Mouse (Mus musculus) left cerebral cortex, postnatal 10 days (tissue): ENCODE data around the gene Hoxa13. TPM values are rescaled to one million over a fixed set of nuclear protein-coding genes. Genes with fewer than 3 reads are reported as not detected.
A peak's percentile ranks its signal among the peaks of the same experiment; 100 is the strongest.

Experiments
- DNase-seq, 2 experiments: peaks; one replicate each; pipeline ENCODE4 v3.0.0; 2021 to 2022; ENCODE audit warnings: low spot score in 2 of 2, mixed read lengths in 1 of 2; ENCODE audit errors: extremely low spot score in 1 of 2
- intact Hi-C: fragments of 180-260 bp; cut with DNase I; formaldehyde crosslinking; loops from one replicate; pipeline ENCODE4 v1.15.1; 2025
- total RNA-seq, 2 experiments: library from RNA; stranded (reverse); gene quantifications; 2 replicates each; pipeline ENCODE4 v1.2.3; 2021

Gene Hoxa13
- total RNA-seq, 2 experiments from 2014 or later: not detected

DNA sequence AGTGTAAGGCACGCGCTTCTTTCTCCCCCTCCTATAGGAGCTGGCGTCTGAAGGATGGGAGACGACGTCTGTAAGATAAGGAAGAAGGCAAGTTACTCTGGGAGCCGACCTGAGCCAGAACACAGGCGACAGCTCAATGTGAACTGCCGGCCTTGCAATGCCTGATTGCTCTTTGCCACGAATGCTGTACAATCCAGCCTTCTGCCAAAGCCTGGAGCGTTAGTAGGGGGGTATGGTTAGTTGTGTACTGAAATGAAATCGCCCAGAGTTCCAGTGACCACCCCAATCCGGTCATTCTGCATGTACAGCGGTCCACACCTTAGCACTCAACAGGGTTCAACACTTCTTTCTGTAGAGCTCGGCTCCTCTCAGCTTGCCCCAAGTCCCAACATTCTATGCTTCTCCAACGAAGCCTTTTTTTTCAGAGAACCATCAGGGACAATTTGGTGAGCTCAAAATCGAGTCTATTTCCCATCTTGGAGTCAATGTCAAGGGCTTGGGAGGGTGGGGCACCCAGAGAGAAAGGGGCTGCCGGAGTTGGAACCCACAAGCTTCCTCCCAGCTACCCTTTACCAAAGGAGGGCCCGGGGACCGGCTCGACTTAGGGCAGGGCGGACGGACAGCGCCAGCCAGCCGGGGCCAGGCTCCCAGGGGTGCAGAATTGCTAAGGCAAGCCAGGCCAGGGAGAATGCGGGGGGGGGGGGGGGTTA lies 1.4 kb downstream of the Hoxa13 start:
- intact Hi-C loops: loop anchor here (5.0 to 10.0 kb wide), 2 partner anchors 578 to 886 kb away; no protein-coding TSS in a partner anchor
- DNase-seq: no peak

DNA sequence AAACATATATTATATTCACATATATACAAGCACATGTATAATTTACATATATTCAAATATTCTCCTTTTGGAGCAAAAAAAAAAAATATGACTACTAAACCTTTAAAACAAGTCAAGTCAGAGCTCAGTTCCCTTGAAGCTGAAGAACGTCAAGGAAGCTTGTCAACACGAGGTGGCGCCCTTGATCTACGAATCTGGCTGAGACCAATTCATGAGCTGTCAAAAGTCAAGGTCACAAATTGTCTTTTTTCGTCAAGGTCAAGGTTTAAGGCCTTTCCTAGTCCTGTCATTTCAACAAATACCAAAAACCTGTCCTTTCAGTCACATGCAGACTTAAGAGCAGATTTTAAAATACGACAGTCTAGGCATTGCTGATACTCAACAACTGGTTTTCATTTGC lies 3.7 kb downstream of the Hoxa13 start:
- DNase-seq: peak; percentile 23 to 73
- intact Hi-C loops: loop anchor here (5.0 to 10.0 kb wide), 2 partner anchors 580 to 888 kb away; no protein-coding TSS in a partner anchor

DNA sequence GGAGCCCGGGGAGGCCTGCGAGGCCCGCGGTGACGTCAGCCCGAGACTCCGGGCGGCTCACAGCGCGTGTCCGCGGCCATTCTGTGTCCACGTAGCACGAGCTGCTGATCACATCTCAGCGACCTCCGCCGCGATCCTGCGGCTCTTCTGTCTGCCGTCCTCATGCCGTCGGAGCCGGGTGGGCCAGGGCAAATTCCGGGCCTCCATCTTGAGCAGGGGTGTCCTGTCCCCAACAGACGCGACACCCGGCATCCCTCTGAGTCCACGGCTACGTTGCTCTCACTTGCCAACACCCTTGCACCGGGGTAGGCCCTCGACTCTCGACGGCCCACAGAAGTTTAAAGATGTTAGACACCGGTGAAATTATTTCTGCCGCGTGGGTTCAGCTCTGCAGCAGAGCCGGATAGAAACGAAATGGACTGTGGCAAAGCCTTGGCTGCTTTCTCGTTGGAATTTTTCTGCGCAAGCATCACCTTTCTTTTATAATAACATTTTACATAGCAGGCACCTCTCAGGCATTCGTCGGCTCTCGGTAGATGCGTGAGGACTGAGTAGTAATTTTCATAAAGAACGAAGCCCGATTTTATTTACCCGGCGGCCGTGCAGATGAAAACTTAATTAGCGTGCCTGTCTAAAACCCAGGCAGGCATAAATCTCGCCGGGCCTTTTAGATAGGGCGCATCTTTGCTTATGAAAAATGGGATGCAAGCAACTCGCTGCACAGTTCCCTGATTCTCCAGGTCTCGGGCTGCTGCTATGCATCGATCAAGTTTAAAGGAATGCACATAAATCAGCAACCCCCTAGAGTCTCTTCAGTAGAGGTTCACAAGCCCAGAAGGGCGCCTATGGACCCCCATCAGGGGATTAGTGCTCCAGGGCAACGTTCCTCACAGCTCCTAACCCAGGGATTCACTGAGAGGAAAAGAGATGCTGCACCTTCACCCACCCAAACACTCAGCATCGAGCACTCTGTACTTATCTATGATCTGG lies 6.9 kb downstream of the Hoxa13 start:
- intact Hi-C loops: loop anchor here (10.0 kb wide), 1 partner anchor 891 kb away; no protein-coding TSS in a partner anchor
- DNase-seq: no peak

DNA sequence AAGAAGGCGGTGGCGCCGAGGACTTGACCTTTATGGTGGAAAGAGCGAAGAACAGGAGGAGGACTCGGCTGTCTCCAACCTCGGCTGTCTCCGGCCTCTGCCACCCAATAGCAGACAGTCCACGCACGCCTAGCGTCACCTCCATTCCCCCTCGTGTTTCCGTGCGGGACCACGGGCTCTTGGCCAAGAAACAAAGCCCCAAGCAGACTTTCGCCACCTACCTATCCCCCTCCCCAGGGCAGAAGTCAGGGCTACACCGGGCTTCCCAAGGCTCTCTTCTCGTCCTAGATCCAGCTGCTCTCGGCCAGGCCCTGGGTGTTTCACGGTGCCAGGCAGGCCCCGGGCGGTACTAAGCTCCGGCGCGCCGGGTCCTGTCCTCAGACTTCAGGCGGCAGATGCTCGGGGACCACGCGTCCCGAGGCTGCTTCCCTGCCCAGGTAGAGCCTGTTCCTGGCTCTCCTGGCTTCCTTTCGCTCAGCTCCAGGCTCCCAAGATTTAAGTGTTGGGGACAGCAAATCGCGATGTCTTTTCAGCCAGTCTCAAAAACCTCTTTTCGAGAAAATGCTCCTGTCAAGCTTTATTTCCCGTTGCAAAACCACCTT lies 7.8 kb downstream of the Hoxa13 start:
- intact Hi-C loops: loop anchor here (10.0 kb wide), 1 partner anchor 892 kb away; no protein-coding TSS in a partner anchor
- no peak for DNase-seq

DNA sequence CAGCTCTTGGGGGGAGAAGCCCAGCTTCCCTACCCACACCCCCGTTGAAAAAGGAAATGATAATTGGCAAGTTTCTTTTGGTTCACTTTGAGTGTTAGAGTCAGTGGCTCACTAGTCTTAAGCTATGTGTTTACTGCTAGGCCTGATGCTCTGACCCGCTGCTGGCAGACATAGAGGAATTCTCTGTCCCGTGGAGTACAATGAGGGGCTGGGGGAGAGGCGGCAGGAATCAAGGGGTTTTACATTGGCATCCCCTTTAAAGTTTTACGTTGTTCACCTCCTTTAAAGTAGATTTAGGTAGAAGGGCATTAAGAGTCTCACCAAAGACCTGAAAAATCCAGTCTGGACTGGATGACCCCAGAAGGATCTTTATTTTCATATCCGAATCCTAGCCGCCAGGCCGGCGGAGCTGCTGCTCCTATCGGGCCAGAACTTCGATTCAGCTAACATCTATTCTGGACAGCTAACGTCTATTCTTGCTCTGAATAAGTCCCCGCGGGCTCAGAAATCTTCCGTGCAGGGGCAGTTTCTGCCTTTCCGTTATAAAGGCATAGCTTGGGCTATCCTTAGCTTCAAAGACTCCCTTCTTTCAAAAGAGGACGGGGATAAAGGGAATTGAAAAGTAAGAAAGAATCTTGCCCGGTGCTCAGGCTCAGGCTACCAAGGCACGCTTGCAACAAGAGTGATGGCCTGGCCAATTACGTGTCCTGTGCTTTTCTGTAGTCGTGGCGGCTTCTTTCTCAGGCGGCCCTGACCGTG lies 8.5 kb downstream of the Hoxa13 start:
- intact Hi-C loops: loop anchor here (10.0 kb wide), 1 partner anchor 893 kb away; no protein-coding TSS in a partner anchor
- DNase-seq: no peak

DNA sequence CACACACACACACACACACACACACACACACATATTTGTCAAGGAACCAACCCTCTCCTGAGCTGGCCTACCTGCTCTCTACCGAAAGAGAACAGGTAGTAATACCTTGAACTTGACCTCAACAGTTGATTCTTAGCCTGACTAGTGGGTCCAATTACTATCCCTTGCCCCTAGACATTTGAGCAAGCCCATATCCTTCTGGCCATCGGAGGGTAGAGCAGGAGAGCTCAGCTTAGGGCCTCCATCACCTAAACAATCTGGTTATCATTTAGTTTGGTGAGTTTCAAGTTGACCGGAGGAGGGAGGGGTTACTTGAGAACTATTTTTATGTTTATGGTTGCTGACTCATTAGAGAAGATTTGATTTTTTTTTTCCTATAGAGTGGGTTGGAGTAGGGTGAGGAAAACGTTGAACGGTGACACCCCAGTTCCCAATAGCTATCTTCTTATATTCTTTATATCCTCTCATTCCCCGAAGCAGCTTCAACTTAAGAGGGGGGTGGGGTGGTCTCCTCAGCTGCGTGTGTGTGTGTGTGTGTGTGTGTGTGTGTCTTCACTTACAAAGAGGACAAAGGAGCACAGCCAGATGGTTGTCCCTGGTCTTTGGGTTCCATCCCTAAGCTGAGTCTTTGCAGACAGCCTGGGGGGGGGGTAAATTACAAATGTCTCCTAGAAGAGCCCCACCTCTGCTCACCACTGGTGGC lies 9.4 kb downstream of the Hoxa13 start:
- intact Hi-C loops: loop anchor here (10.0 kb wide), 1 partner anchor 893 kb away; no protein-coding TSS in a partner anchor
- no peak for DNase-seq

DNA sequence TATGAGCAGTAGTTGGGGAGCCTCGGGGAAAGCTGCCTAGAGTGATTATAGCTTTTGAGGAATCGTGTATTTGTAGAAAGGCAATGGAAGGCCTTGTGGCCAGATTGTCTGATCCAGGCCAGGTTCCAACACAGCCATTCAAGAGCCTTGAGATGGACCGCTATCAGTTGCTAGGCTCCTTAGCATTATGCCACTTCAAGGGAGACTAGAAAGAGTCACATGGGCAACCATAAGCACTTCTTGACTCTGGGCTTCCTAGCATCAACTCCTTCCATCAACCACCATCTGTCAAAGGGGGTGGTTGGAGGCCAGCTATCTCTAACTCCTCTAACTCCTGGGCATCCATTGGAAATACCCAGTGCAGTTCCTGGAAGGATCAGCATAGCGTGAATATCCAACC lies 10.9 kb downstream of the Hoxa13 start:
- DNase-seq: no peak
- intact Hi-C loops: loop anchor here (10.0 kb wide), 1 partner anchor 895 kb away; no protein-coding TSS in a partner anchor

DNA sequence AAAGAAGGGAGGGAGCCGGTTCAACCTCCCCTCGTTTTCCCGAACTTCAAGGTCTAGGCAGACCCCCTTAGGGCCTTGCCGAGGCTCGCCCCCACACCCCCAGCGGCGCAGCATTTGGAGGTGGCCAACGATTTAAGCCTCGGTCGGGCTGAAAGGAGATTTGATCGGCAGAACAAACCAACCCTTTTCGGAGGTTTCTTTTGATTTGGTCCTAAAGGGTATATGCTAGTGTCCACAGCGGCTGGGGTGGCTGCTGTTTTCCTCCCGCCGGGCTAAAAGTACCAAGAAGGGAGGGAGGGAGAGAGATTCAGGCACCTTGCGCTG lies 11.3 kb downstream of the Hoxa13 start:
- no peak for DNase-seq
- intact Hi-C loops: no loop called here

DNA sequence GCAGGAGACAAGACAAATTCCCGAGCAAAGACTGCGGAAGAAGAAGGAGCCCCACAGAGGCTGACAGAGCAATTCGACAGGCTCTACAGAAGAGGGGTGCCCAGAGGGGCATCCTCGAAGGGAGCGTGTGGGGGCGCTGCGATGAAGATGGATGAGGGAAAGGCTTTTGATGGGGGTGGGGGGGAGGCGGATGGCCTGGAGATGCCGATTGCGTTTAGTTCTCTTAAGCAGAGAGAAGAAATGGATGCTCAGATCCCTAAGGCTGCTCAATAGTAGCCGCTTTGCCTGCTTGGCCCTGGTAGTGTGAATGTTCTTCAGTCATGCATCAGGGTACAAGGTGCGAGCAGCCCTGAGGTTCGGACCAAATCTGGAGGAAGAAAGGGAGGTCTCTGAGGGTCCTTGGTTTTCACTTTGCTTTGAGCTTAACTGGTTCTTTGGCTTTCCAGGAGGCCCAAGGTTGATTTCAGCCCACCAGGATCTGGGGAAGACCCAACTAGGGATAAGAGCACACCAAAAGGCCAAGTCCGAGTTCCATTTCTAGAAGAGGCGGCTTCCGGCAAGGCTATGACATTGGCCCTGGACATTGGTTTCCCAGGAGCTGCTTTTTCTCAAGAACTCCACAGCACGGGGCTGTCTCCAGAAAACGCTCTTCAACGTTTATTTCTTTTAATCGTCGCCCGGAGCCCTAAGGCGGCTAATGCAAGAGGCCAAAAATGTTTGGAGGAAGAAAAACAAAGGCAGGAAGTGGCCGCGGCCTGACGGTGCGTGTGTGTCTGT lies 11.9 kb downstream of the Hoxa13 start:
- intact Hi-C loops: no loop called here
- no peak for DNase-seq

DNA sequence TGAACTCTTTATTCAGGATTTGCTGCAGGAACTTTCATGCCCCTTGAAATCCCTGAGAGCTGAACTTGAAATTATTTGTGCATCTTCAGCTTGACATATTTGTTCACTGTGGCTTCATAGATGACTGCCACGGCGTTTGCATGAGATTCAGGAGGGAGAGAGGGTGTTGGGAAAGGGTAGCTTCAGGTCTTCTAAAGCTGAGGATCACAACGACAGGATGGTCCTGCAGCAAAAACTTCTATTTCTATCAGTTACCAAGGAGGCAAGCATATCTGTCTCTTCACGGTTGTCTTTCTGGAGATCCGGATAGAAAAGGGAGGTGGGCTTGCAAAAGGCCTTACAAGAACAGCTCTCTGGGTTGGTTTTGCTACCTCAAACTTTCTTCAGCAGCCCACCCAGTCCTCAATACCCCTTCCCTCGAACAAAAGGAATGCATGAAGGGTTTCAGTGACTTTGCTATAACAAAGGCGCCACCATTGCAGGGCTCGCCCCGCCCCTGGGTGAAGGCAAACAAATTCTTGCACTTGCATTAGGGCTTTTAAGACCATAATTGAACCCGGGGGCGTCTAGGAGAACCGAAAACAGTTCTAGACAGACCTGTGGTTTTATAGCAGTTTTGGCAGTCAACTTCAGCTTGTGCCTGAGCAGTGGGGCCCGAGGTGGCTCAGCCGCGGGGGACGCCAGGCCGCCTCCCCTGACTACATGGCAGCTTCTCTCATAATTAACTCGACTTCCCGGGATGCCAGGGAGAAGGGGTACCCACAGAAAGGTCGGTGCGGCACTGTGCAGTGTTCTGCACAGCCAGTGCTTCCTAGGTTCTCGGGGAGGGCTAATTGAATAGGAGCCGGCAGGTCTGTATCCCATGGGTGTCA lies 12.7 kb downstream of the Hoxa13 start:
- DNase-seq: no peak
- intact Hi-C loops: no loop called here

DNA sequence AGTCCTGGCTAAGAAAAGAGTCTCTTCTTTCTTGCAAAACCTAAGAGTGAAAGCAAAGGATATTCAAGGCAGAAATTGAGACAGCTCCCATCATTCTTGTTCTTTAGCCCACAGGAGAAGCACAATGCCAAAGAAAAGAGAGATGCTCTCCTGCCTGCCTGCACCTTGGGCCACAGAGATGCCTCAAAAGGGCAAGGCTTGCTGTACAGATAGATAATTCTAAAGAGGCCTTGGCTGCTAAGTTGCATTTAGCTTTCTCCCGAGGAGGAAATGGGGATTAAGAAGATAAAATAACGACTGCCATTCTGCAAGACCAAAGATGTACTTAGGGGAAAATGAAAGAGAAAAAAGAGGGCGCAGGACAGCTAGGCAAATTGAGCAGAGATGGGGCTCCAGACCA lies 13.8 kb downstream of the Hoxa13 start:
- intact Hi-C loops: no loop called here

DNA sequence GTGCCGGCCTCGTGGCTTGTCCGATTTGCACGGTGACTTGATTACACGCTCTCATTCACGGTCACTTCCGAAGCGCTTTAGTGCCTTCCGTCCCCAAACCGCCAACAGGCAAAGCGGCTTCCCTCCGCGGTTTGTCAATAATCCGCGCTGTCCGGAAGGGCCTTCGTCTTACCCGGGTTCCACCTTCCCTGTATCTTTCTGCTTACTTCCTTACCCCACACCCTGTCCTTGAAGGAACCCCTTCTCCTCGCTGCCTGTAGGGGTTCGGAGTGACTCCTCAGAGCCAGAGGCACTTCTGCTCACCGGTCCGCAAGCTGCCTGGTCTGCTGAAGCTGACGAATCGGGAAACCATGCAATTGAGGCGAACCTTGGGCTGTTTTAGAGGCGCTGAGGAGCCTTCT lies 14.3 kb downstream of the Hoxa13 start:
- intact Hi-C loops: no loop called here
- no peak for DNase-seq

More for the DNA sequence above, 13.8 kb downstream of the Hoxa13 start:
- DNase-seq: no peak

DNA sequence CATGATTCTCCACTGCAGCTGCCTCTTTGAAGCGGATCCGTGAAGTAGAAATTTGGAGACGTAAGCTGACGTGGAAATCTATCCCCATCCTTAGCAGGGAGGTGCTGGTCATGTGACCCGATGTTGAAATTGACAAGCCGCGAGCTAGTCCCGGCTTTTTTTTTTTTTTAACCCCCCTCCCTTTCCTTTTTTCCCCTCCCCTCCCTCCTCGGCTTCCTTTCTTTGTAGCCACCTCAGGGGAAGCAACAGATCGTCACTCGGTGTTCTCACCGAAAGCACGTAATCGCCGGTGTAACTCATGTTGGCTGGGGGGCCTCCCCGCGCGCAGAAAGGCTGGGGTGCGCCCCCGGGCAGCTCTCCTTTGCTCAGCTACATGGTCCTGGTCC lies 14.9 kb downstream of the Hoxa13 start, which contains the start of gene Hoxa11:
Gene Hoxa11, minus strand, starts transcription at position 54 of the 386 bp plus-strand sequence.
- intact Hi-C loops: no loop called here
- no peak for DNase-seq

DNA sequence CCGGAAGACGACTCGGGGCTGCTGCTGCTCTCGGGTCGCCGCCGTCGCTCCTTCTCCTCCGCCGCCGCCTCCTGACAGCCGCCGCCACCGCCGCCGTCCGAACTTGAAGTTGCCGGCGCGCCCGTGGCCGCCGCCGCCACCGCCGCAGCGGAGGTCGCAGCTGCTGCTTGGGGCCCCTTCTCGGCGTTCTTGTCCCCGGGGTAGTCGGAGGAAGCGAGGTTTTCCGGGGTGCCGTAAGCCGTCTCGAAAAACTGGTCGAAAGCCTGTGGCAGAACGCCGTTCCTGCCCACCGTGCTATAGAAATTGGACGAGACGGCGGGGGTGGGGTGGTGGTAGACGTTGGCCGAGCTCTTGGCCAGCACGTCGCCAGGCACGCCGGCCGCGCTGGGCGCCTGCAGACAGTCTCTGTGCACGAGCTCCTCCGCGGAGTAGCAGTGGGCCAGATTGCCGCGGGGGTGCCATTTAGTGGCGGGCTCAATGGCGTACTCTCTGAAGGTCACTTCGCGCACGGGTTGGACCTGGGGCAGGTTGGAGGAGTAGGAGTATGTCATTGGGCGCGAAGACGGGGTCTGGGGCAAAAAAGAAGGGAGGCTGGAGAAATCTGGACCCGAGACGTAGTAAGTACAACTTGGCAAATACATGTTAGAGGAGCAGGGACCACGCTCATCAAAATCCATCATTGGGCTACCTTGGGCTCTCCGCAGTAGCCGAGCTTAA lies 15.5 kb downstream of the Hoxa13 start:
- DNase-seq: no peak
- intact Hi-C loops: no loop called here

DNA sequence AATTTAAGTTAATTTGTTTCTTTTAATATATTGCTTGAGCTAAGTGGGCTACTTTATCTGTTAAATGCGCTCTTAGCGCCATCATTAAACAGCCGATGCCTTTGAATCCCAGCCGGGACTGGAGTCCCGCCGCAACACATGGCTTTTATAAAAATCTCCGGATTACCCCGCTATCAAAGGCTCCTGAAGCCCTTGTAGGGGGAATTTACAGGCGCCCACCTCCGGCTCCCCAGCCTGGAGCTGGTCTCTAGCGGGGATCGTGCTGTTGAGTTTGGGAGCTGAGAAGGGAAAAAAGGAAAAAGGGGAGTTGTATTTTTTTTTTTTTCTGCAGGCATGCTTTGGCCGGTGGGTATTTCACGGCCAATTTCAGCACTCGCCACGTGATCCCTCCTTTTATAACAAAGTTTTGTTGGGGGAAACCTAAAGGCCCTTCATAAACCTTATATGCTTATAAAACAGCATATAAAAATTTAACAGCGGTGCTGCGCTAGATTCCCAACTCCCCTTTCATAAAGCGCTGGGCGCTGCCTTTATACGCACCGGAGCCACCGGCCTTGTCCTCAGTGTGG lies 16.1 kb downstream of the Hoxa13 start:
- DNase-seq: no peak
- intact Hi-C loops: no loop called here
